Comparison of ENCODE assay signal across 8 mouse cellular contexts in the genomic region with DNA sequence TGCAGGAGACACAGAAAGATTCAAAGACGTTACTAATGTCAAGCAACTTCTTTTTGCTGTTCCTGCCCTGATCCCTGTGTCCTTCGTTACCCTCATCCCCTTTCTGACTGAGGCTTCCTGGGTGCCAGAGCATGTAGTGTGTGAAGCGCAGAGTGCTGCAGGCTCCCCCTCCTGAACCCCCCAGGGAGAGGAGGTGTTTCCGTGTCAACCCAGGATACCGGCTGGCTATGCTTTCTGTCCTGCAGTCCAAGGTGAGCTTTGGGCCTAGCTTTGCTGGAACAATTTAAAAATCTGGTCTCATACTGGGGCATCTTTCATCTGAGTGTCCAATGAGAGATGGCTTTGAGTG.
DNase-seq lines count a peak whose midpoint lies in the region; ATAC-seq and TF ChIP-seq lines count a peak whose summit lies in the region.

No protein-coding gene starts in this region.

- no peak overlapping the region for H3K4me2 ChIP-seq in liver, postnatal 0 days (ENCODE audit: low read depth, low read length)
- no peak overlapping the region for H3K4me2 ChIP-seq in liver, embryonic 11.5 days
- H3K4me2 ChIP-seq in embryonic facial prominence, embryonic 12.5 days (replicated peaks) = peak overlapping the region; percentile 30
- H3K4me2 ChIP-seq in midbrain, embryonic 15.5 days = peak overlapping the region; percentile 21; the same call in 1 of the 2 replicates

- no peak for TF ChIP-seq CTCF in gastrocnemius, adult 2 months (IDR thresholded peaks at IDR 0.05)
- TF ChIP-seq CTCF in liver, postnatal 0 days (IDR thresholded peaks at IDR 0.05; ENCODE audit: low read depth) = no peak

- no peak overlapping the region for H3K4me3 ChIP-seq in gastrocnemius, adult 2 months
- no peak overlapping the region for H3K4me3 ChIP-seq in liver, postnatal 0 days (ENCODE audit: low read depth, low read length)
- no peak overlapping the region for H3K4me3 ChIP-seq in liver, embryonic 11.5 days (ENCODE audit: low read depth, low read length)
- H3K4me3 ChIP-seq in embryonic facial prominence, embryonic 12.5 days = no peak overlapping the region
- H3K4me3 ChIP-seq in midbrain, embryonic 15.5 days = no peak overlapping the region

- H3K9ac ChIP-seq in liver, postnatal 0 days (replicated peaks) = no peak overlapping the region
- H3K9ac ChIP-seq in liver, embryonic 11.5 days (ENCODE audit: low read depth, low read length) = no peak overlapping the region
- H3K9ac ChIP-seq in embryonic facial prominence, embryonic 12.5 days = no peak overlapping the region
- no peak overlapping the region for H3K9ac ChIP-seq in midbrain, embryonic 15.5 days

- intact Hi-C loops in gastrocnemius, adult 2 months (cut with DNase I) = loop anchor here (1.0 to 2.0 kb wide), 2 partner anchors 102 to 162 kb away; no protein-coding TSS in a partner anchor
- intact Hi-C loops in gastrocnemius, postnatal 36 days (cut with DNase I) = loop anchor here (1.0 to 2.0 kb wide), 2 partner anchors 102 to 160 kb away; no protein-coding TSS in a partner anchor

- no peaks in the 10 kb centered on the region for H3K4me1 ChIP-seq in liver, postnatal 0 days (ENCODE audit: insufficient read depth)
- no peaks in the 10 kb centered on the region for H3K4me1 ChIP-seq in liver, embryonic 11.5 days (replicated peaks; ENCODE audit: control insufficient read depth, insufficient read depth, low read length)
- H3K4me1 ChIP-seq in embryonic facial prominence, embryonic 12.5 days = peaks cover 3% of the 10 kb centered on the region; the same call in 1 of the 2 replicates
- H3K4me1 ChIP-seq in midbrain, embryonic 15.5 days = 0 out of 2 replicates have a peak, but pooled peaks cover 5% of the 10 kb centered on the region

- no peaks in the 10 kb centered on the region for H3K36me3 ChIP-seq in liver, postnatal 0 days (replicated peaks; ENCODE audit: insufficient read depth, low read length)
- no peaks in the 10 kb centered on the region for H3K36me3 ChIP-seq in liver, embryonic 11.5 days (ENCODE audit: control insufficient read depth, insufficient read depth, low read length)
- H3K36me3 ChIP-seq in embryonic facial prominence, embryonic 12.5 days = no peaks in the 10 kb centered on the region
- H3K36me3 ChIP-seq in midbrain, embryonic 15.5 days (replicated peaks) = no peaks in the 10 kb centered on the region

- no peak for TF ChIP-seq EP300 in liver, postnatal 0 days (IDR thresholded peaks at IDR 0.05; ENCODE audit: low read depth)

- 72% methylated on average over 5 of the region's 5 CpGs for WGBS in liver, postnatal 0 days (ENCODE audit: insufficient replicate concordance)
- 70% methylated on average over 5 of the region's 5 CpGs for WGBS in liver, embryonic 11.5 days
- WGBS in embryonic facial prominence, embryonic 12.5 days = 61% methylated on average over 5 of the region's 5 CpGs
- whole genome bisulfite sequencing in midbrain, embryonic 15.5 days = 61% methylated on average over 5 of the region's 5 CpGs

- ATAC-seq in liver, postnatal 0 days = peak; percentile 33; the same call in 1 of the 2 replicates
- no peak for ATAC-seq in liver, embryonic 11.5 days (replicated peaks; ENCODE audit: low FRiP score)
- no peak for ATAC-seq in embryonic facial prominence, embryonic 12.5 days (ENCODE audit: insufficient number of reproducible peaks, insufficient read depth, low FRiP score, low TSS enrichment)
- no peak for ATAC-seq in midbrain, embryonic 15.5 days (replicated peaks)
- ATAC-seq in megakaryocyte-erythroid progenitor cell, adult 5-6 weeks (replicated peaks; ENCODE audit: low FRiP score, low TSS enrichment, poor library complexity, severe bottlenecking) = no peak

- H3K9me3 ChIP-seq in liver, postnatal 0 days (ENCODE audit: low read length) = no peaks in the 10 kb centered on the region
- H3K9me3 ChIP-seq in liver, embryonic 11.5 days (ENCODE audit: control insufficient read depth, low read length) = no peaks in the 10 kb centered on the region
- H3K9me3 ChIP-seq in embryonic facial prominence, embryonic 12.5 days = no peaks in the 10 kb centered on the region
- no peaks in the 10 kb centered on the region for H3K9me3 ChIP-seq in midbrain, embryonic 15.5 days

- no peaks in the 10 kb centered on the region for H3K27me3 ChIP-seq in liver, postnatal 0 days (ENCODE audit: insufficient read depth, low read length)
- no peaks in the 10 kb centered on the region for H3K27me3 ChIP-seq in liver, embryonic 11.5 days (replicated peaks; ENCODE audit: control insufficient read depth, insufficient read depth, low read length)
- H3K27me3 ChIP-seq in embryonic facial prominence, embryonic 12.5 days = no peaks in the 10 kb centered on the region
- H3K27me3 ChIP-seq in midbrain, embryonic 15.5 days (replicated peaks) = no peaks in the 10 kb centered on the region

- DNase-seq in gastrocnemius, adult 2 months = no peak
- DNase-seq in gastrocnemius, postnatal 36 days = no peak
- DNase-seq in liver, postnatal 0 days = no peak
- DNase-seq in liver, embryonic 11.5 days (ENCODE audit: low spot score) = no peak
- DNase-seq in B cell, adult 2 months = no peak

- H3K27ac ChIP-seq in gastrocnemius, adult 2 months = peak overlapping the region; percentile 46; the same call in 1 of the 2 replicates
- no peak overlapping the region for H3K27ac ChIP-seq in liver, postnatal 0 days (ENCODE audit: low read depth)
- H3K27ac ChIP-seq in liver, embryonic 11.5 days (ENCODE audit: low read depth, low read length) = no peak overlapping the region
- no peak overlapping the region for H3K27ac ChIP-seq in embryonic facial prominence, embryonic 12.5 days
- no peak overlapping the region for H3K27ac ChIP-seq in midbrain, embryonic 15.5 days

Comparison
In these comparisons a context has a peak if more than half of its experiments do, and no peak if none do; other contexts are left out.
1. H3K4me2 ChIP-seq: peak in embryonic facial prominence, embryonic 12.5 days (single experiment) and midbrain, embryonic 15.5 days (single experiment); none in liver, postnatal 0 days (single experiment) and liver, embryonic 11.5 days (single experiment).